Mouse (Mus musculus) embryo, embryonic 9.5 days (tissue): ENCODE measurements around the gene Gcnt2.
A peak's percentile ranks its signal among the peaks of the same experiment; 100 is the strongest.
"Not testable (repeated sequence)": the region's sequence is repeated elsewhere in the genome, so short reads cannot be mapped to it uniquely, and the experiment has no call there.

ENCODE experiments used
- DNase-seq: peaks from one replicate; pipeline ENCODE4 v3.0.0-alpha.2; 2017; ENCODE audit errors: extremely low spot score

The Gcnt2 gene

DNA sequence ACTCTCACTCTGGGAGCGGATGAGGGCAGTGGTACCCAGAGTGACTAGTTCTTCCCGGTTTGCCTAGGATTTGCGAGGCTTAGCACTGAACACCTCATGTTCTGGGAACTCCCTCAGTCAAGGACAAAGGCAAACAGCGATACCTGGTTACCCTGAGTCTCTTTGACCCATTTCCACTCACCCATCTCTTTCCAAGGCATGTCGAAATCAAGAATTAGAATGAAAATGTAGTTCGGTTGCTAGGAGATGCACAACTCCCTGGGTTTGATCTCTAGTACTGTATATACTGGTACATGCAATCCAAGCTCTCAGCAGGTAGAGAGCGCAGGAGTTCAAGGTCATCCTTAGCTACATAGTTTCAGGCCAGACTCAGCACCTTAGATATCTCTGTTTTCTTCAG lies 47.0 kb downstream of the Gcnt2 start:
- DNase-seq: no peak

DNA sequence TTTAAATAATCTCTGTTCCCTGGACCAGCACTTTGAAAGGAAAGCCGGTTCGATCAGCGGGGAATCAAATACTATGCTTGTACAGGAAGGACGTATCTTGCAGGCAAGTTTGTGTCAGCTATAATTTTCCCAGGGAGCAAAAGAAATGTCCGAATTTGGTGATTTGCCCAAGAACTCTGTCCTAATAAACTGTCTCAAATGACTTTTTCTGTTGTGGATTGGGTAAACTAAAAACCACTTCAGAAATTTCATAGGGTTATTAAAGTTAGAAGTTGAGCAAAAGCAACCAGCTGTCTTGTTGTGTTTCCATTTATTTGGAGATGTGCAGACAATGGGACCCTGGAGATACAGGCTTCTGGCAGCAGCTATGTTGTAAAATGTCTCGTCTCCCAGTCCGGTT lies 47.7 kb downstream of the Gcnt2 start:
- DNase-seq: no peak

DNA sequence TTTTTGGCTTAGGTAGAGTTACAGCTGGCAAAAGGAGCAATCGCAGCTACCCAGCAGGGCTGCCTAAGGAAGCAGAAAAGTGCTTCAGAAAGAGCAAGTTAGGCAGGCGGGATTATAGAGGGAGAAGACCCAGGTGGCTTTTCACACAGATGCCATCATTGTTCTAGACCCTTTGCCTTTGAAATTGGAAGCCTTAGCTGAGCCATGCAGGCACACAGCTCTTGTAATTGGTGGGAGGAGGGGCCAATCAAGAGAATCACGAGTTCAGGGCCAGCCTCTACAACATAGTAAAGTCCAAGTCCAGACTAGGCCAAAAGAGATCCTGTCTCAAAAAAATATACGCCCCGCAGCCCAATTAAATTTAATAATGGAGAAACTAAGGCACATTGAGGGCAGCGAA lies 48.5 kb downstream of the Gcnt2 start:
- no peak for DNase-seq

DNA sequence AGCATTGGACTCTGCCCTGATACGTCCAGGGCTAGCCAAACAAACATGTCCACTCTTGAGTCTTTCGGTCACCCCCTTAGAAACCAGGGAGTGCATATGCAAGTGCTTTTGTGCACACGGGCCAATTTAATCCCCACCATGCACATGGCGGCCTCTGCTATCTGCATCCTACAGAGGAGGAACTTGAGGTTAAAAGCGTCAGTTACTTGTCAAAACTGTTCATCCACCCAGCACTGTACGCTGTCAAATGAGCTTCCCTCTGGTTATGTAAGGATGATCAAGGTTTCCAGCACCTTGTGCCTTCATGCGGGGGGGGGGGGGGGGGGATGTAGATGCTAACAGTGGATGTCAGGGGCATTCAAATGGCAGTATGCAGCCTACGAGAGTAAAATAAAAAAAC lies 49.5 kb downstream of the Gcnt2 start:
- no peak for DNase-seq

DNA sequence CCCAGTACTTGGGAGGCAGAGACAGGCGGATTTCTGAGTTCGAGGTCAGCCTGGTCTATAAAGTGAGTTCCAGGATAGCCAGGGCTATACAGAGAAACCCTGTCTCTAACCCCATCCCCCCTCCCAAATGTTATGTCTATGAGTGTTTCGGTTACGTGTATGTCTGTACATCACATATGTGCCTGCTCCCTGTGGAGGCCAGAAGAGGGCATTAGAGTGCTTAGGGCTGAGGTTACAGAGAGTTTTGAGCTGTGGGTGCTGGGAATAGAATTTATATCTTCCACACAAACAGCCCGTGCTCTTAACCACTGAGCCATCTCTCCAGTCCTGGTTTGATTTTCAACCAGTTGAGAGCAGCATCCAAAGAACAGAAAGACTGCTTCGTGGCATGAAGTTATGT lies 50.5 kb downstream of the Gcnt2 start:
- no peak for DNase-seq

DNA sequence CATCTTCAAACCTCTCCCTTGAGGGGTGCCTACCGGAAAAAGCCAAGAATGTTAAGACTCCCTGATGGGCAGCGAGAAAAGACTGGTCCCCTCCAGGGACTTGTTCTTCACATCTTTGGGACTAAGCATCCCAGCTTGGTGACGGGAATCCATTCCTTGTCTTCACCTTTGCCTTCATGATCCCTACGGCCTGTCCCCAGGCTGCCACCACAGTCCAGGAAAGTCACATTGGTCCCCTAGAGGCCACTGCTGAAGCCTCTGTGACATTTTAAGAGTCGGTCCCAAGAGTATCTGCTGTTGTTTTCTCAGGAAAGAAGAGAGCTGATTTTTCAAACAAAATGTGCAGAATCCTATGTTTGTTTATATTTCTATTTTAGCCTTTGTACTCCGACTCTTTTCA lies 52.4 kb downstream of the Gcnt2 start:
- no peak for DNase-seq

DNA sequence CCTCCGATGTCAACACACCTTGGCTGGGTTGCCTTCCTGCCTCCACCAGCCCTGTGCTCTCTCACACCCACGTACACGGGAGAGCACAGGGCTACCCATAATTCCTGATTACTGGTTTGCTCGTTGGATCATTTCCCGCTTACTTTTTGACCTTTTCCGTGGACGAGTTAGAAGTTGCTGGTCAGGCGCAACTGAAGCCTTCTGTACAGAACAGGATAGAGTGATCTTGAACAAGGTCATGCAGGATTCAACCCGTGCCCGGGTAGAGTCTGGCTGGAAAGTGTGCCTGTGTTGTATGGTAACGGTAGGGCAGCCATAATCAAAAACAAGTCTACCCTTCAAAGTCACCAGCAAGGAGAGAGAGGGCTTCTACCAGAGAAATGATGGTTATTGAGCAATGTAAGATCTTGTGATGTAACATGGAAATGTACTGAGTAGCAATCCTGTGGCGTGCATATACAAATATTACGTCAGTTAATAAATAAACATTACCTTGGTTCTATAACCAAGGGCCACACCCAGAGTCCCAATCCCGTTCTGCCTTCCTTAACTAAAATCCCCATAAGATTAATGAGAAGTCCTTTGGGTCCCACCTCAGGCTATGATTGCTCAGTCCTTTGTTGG lies 54.0 kb downstream of the Gcnt2 start:
- no peak for DNase-seq

DNA sequence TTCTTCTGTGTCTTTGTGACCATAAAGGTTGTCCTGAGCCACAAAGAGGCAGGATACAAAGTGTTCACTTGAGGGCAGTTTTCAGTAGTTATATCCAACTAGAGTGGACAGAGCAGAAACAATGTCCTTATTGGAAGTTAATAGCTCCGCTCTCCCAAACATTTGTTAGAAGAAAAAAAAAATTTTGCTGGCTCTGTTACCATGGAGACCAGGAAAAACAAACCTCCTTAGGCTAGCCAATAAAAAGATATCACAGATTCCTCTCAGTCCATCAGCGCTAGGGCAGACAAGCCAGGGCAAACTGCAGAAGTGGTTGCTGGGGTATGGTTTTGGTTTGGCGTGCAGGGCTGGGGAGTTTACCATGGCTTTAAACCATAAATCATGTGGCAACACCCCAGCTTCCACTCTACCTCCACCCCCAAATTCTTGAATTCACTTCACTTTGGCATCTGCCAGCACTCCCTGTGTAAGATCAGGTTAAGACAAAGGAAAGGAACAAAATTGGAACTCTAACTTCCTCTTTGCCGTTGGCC lies 54.6 kb downstream of the Gcnt2 start:
- DNase-seq: no peak

DNA sequence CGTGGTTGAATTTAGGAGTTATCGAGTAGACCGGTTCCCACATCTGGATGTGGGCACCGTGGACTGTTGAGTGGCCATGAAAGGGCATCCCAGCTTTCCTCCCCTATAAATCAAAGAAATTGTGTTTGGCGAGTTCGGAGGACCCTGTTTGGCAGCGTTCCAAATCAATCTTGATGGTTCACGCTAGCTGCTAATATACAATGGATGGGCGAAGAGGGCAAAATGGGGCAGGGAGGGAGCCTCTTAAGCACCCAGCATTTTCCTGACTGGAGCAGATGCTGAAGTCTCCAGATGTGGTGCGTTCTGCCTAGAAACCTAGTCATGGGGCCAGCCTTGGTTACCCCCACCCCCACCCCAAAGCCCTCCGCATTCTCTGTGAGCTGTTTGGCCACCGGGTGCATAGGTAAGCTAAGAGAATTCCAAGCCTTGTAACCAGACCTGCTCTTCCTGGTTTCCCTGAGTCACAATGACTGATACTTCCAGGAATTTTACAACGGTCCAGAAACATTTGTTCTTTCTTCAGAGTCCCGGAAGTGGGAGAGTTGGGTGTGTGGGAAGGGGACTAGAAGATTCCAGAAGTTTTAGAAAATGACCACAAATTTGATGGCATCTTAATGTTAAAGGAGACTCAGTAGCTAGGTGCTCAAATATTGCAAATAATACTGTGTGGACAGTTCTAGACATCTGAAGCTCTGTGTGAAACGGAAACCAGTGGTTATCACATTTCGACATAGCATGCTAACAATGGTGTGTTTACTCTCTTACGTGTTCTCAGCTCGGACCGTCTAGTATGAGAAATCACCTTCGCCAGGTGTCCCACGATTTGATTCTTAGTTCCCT lies 57.0 kb downstream of the Gcnt2 start:
- DNase-seq: peak; percentile 25

DNA sequence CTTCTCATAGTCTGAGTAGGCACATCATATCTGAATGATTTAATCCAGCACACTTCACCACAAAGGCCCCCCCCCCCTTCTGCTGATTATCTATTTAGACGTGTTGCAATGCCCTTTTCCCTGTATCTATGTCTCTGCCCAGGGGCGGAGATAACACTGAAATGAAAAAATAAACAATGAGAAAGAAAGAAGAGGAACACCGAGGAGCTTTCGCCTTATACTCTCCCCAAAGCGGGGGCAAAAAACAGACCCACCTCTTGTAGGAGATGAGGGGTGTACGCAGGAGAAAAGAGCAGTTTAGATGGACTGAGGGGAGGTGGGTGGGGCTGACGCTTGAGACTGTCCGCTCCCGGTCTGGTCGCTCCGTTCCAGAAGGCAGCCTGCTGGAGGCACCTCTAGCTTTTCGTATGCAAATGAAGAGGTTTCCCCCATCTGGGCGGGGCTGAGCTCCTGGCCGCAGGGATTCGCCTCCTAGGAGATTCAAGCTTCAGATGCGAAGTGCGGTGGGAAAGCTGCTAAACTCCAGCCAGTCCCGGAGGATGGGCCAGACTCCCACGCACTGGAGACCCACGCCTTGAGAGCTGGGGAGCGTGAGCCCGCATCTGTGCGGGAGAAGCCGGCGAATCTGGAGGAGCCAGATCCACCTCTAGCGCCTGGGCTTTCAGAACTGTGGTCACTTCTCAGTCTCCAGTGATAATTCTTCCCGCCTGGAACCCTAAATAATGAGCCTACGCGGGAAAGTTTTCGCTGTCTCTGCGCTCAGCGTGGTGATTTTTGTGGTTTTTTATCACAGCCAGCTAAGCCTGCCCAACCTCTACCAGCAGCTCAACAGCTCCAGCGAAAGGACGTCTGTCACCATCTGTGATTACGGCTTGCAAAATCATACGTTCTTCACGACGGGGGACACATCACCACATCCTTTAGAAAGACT lies 57.9 kb downstream of the Gcnt2 start:
- DNase-seq: peak; percentile 78

DNA sequence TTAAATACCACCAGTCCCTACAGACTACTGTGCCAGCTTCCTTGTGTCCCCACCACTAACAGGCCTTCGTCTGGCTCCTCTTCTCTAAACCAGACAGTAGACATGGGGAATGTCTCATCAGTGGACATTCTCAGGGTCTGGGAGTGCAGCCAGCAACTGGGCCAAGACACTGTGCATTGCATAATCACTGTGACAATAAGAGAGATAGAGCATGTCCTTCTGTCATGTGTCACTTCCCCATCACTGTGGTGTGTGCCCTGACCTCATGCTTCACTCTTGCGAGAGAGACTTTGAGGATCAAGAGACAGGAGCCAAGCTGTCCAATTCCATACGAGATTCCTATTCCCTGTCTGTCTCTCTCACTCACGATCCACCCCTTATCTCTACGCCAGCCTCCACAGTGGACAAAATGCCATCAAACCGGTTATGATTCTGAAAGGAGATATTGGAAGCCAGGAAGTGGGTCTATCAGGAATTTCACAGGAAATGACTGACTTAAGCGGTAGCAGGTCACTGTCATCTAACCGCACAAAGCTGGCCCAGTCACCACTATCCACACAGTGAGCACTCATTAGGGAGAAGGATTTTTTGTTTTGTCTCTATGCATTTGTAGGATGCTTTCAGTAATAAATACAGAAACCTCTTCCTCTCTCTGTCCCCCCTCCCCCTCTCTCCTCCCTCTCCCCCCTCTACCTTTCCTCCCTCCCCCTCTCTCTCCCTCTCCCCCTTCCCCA lies 61.9 kb downstream of the Gcnt2 start:
- DNase-seq: no peak

DNA sequence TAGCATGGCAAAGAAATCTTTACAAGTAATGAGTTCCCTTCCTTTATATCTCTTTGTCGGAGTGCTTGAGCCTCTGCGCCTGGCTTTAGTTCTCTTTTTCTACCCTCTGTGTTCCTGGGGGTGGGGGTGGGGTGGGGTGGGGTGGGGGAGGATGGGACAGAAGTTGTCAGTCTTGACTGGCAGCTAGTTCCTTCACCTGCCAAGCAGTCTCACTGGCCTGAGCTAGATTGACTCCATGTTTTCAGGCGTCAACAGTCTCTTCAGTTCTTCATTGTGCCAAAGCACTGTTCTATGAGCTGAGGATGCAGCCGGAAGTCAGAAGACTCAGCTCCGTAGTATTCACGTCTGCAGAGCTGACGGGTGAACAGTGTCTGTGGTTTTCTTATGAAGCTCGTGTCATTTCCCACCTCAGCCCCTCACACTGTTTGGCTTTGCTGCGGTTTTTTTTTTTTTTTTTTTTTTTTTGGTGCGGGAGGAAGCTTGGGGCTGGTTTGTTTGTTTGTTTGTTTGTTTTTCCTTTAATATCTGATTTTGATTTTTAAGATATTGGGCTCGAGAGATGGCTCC lies 62.8 kb downstream of the Gcnt2 start:
- DNase-seq: no peak

DNA sequence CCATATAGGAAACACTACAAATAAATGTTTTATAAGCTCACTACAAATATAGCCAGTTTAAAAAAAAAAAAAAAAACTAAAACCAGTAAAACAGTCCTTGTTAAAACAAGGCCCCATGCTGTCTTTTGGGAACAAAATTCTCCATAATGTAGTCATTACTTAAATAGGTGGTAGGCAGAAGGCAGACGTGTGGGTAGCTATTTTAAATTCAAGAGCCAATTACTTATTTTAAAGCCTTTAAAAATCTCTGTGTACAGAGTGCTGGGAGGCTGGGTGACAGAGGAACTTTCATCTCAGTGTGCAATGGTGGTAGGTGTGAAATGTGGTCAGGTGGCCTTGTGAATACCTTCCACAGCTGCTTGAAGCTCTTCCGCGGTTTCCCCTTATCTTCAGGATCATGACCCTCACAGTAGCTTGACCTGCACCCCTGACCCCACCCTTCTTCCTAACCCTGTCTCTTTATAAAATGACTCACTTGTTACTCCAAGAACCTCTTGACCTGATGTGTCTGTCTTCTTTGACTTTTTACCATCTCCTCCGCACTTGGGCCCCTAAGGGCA lies 64.3 kb downstream of the Gcnt2 start:
- no peak for DNase-seq

DNA sequence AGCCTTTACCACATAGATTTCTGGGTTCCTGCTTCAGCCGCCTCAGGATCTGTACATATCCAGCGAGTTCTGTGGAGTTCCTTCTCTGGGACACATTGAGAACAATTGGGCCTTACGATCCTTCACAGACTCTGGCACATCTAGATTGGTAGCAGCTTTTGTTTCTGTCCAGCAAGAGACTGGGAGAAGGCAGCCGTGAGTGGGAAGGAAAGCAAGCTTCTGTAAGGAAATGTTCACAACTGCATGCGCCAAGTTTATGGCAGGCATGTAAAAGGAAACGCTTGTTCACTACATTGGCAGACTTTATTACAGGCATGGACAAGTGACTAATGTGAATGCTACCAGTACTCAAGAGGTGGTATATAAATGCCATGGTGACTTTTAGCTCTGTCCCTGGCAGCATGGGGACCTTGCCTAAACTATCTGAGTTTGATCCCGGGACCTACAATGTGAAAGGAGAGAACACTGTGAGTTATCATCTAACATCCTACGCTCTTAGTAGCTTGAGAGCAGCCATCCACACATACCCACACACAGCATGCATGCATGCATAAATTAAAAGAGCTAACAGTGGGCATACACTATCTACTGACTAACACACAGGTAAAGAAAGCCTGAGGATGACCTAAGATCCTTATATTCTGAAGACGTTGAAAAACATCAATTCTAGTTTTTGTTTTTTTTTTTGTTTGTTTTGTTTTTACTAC lies 68.8 kb downstream of the Gcnt2 start:
- DNase-seq: no peak

DNA sequence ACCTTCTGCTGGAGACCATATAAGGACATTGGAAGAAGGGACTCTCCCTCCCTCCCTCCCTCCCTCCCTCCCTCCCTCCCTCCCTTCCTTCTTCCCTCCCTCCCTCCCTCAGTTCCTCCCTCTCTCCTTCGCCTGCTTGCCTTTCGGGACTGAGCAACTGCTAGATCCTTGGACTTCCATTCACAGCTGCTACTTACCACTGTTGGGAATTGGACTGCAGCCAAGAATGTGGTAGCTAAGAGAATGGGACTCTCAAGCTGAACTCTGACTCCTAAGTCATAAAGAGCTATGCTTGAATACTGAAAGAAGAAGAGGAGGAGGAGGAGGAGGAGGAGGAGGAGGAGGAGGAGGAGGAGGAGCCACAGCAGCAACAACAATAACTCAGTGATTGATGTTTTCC lies 72.3 kb downstream of the Gcnt2 start:
- not testable (repeated sequence) for DNase-seq

DNA sequence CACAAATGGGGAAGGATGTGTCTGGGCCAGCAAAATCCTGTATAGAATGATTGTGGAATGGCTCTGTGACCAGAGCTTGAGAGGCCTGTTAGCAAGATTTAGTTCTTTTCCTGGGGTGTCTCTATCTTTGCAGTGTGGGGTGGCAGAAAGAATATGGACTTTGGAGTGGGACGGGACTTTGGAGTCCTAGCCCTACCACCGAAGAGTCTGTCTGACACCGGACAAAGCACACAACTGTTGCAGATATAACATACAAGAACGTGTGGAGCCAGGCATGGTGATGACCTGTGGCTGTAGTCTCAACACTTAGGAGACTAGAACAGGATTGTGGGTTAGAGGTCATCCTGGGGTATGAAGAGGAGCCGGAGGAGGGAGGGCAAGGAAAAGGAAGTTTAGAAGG lies 73.0 kb downstream of the Gcnt2 start:
- DNase-seq: no peak

DNA sequence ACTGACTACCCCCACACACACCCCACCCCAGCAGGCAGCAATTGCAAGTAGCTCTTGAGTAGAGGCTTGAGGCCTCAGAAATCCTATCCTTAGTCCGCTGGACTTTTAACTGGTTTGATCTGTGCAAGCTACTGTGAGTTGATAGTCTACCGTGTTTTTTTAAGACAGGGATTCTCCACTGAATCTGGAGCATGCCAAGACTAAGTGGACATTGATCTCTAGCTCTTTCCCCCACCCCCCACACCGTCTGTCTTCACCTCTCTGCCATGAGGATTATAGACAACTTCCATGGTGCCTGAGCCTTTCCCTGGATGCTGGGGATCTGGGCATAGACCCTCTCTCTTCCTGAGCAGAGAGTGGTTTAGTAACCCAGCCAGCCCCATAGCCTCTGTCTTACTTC lies 74.8 kb downstream of the Gcnt2 start:
- DNase-seq: no peak

DNA sequence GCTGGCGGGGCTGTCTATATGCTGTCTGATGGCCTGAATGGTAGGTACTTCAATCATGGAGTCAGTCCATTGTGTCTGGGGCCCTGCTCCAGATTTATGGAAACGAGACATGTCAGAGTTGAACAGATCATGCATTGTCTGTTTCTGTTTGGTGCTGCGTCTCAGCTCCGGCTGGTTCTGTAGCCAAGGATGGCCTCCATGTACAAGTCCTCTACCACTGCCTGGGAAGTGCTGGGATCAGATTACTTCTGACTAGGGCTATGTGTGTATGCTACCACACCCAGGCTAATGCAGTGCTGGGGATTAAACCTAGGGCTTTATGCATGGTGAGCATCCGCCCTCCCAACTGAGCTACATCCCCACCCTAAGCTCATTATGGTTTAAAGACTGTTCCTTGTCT lies 78.0 kb downstream of the Gcnt2 start:
- DNase-seq: no peak

DNA sequence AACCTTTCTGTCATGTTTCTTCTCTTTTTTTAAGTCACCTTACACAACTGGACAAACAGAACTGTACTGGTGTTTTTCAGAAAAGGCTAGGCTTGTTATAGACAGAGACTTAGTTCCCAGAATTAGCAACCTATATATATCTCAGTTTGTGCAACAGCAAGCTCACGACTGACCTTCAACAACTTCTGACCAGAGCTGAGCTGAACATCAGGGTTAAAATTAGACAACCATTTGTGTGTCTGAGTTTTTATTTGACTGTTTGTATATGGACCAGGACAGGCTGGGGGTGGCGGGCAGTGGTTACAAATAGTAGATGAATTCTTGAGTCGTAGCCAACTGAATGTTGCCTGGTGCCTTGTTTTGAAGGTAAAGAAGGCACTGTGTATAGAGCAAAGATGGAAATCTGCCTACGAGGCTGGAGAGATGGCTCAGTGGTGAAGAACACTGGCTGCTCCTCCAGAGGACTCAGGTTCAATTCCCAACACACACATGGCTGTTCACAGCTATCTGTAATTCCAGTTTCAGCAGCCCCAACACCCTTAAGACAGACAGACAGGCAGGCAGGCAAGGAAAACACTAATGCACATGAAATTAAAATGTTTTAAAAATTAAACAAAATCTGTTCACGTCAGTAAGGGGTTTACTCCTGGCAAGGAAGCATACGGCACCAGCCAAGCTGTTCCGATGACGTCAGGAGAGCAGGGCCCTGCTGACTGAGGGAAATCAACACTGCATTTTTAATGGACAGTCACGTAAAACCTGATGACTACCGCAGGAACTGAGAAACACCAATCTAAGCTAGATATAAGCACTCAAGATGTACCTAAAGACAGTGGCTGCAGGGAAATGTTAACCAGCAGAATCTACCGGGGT lies 79.2 kb downstream of the Gcnt2 start:
- no peak for DNase-seq
